Mouse (Mus musculus) bone marrow, adult 2 months (tissue): ENCODE measurements around the gene Aff3. TPM values are rescaled to one million over a fixed set of nuclear protein-coding genes. Genes with fewer than 3 reads are reported as not detected.

ENCODE experiments used
- H3K27ac ChIP-seq: fragments of 200-500 bp; 2 replicates; pipeline ENCODE4 v1.5.1; 2012; ENCODE audit warnings: low read depth, mild to moderate bottlenecking, control low read depth, inconsistent platforms, low read length; ENCODE audit not compliant: control insufficient read depth, poor library complexity, insufficient read depth
- H3K4me1 ChIP-seq: fragments of 200-500 bp; 2 replicates; pipeline ENCODE4 v1.6.1; 2011; ENCODE audit warnings: low read length; ENCODE audit not compliant: control insufficient read depth, insufficient read depth
- H3K4me3 ChIP-seq: fragments of 200-500 bp; replicated peaks from 2 replicates; pipeline ENCODE3; 2011; ENCODE audit warnings: mild to moderate bottlenecking, low read depth, low read length, control low read depth; ENCODE audit not compliant: control insufficient read depth
- CTCF ChIP-seq: fragments of 200-500 bp; IDR thresholded peaks from 2 replicates; pipeline ENCODE4 v1.5.1; 2011; ENCODE audit warnings: low read length, control low read depth; ENCODE audit not compliant: control insufficient read depth, insufficient read depth
- POLR2A ChIP-seq: fragments of 200-500 bp; IDR thresholded peaks from 2 replicates; pipeline ENCODE4 v1.6.1; 2011; ENCODE audit warnings: low read depth, mild to moderate bottlenecking, control low read depth, low read length, borderline replicate concordance; ENCODE audit not compliant: control insufficient read depth
- WGBS: fragments of 180-500 bp; shearing (Covaris S2); methylation state at CpG from one replicate; pipeline ENCODE4 v1.1.7; 2018; 5-methylcytosine and 5-hydroxymethylcytosine counted together
- polyA plus RNA-seq: library from polyadenylated mRNA; stranded (reverse); fragments of >200 nt; gene quantifications from 2 replicates; pipeline ENCODE4 v1.2.4, GENCODE M21; 2011; ENCODE audit warnings: low replicate concordance; ENCODE audit not compliant: missing spikeins, insufficient read depth, insufficient read length

The Aff3 gene
- polyA plus RNA-seq, 1 experiment = 21.5 TPM

- no peak overlapping the region for H3K27ac ChIP-seq
- no peaks in the 10 kb centered on the region; the same call in 1 of the 2 replicates for H3K4me1 ChIP-seq
- WGBS = 36% methylated on average over 11 of the region's 11 CpGs
- H3K4me3 ChIP-seq = no peak overlapping the region
- no peak for TF ChIP-seq POLR2A
- no peak for TF ChIP-seq CTCF
Measured at GRCm38 (mm10) chr1:38601802-38602508, 62.8 kb downstream of the Aff3 start.

GRCm38 (mm10) chr1:38595311-38595710 is 69.4 kb downstream of the Aff3 start:
- Histone ChIP-seq H3K27ac (no peak overlapping the region), H3K4me1 (no peaks in the 10 kb centered on the region), H3K4me3 (no peak overlapping the region)
- TF ChIP-seq CTCF (no peak), POLR2A (no peak)
- 68% methylated on average over 3 of the region's 3 CpGs for WGBS

GRCm38 (mm10) chr1:38594766-38595165 is 70.0 kb downstream of the Aff3 start:
- Histone ChIP-seq H3K4me1 (no peaks in the 10 kb centered on the region), H3K27ac (no peak overlapping the region), H3K4me3 (no peak overlapping the region)
- 84% methylated on average over 5 of the region's 5 CpGs for WGBS
- TF ChIP-seq CTCF (no peak), POLR2A (no peak)

- no peak overlapping the region for H3K4me3 ChIP-seq
- no peak for TF ChIP-seq CTCF
- 90% methylated on average over 8 of the region's 8 CpGs for WGBS
- no peak overlapping the region for H3K27ac ChIP-seq
- no peaks in the 10 kb centered on the region for H3K4me1 ChIP-seq
Measured at GRCm38 (mm10) chr1:38591194-38591593, 73.6 kb downstream of the Aff3 start.

- TF ChIP-seq CTCF = no peak
- TF ChIP-seq POLR2A = no peak
- no peak overlapping the region for H3K27ac ChIP-seq
- WGBS = 82% methylated on average over 6 of the region's 6 CpGs
- no peak overlapping the region for H3K4me3 ChIP-seq
- no peaks in the 10 kb centered on the region for H3K4me1 ChIP-seq
Measured at GRCm38 (mm10) chr1:38588741-38589140, 76.0 kb downstream of the Aff3 start.

- no peak overlapping the region for H3K27ac ChIP-seq
- 83% methylated on average over 9 of the region's 9 CpGs for WGBS
Measured at GRCm38 (mm10) chr1:38582328-38582727, 82.4 kb downstream of the Aff3 start.

GRCm38 (mm10) chr1:38580572-38580971 is 84.2 kb downstream of the Aff3 start:
- WGBS = 20% methylated on average over 2 of the region's 2 CpGs
- Histone ChIP-seq H3K4me3 (no peak overlapping the region), H3K27ac (no peak overlapping the region), H3K4me1 (no peaks in the 10 kb centered on the region)
- no peak for TF ChIP-seq POLR2A

More at GRCm38 (mm10) chr1:38582328-38582727, 82.4 kb downstream of the Aff3 start:
- Histone ChIP-seq H3K4me3 (no peak overlapping the region), H3K4me1 (no peaks in the 10 kb centered on the region)
- TF ChIP-seq POLR2A (no peak), CTCF (no peak)

GRCm38 (mm10) chr1:38578339-38578738 is 86.4 kb downstream of the Aff3 start:
- H3K4me1 ChIP-seq = no peaks in the 10 kb centered on the region
- no peak overlapping the region for H3K27ac ChIP-seq
- TF ChIP-seq CTCF = no peak
- TF ChIP-seq POLR2A = no peak
- H3K4me3 ChIP-seq = no peak overlapping the region
- WGBS = 79% methylated on average over 5 of the region's 5 CpGs

- TF ChIP-seq CTCF (no peak), POLR2A (no peak)
- WGBS = 78% methylated on average over 3 of the region's 3 CpGs
- H3K27ac ChIP-seq = no peak overlapping the region
Measured at GRCm38 (mm10) chr1:38567791-38568190, 97.0 kb downstream of the Aff3 start.

More at GRCm38 (mm10) chr1:38567791-38568190, 97.0 kb downstream of the Aff3 start:
- H3K4me3 ChIP-seq = no peak overlapping the region
- H3K4me1 ChIP-seq = no peaks in the 10 kb centered on the region; the same call in 1 of the 2 replicates
